Mouse (Mus musculus): ENCODE data around the gene Iars.
"Not testable (repeated sequence)": the region's sequence is repeated elsewhere in the genome, so short reads cannot be mapped to it uniquely, and the experiment has no call there.

Iars gene

DNA sequence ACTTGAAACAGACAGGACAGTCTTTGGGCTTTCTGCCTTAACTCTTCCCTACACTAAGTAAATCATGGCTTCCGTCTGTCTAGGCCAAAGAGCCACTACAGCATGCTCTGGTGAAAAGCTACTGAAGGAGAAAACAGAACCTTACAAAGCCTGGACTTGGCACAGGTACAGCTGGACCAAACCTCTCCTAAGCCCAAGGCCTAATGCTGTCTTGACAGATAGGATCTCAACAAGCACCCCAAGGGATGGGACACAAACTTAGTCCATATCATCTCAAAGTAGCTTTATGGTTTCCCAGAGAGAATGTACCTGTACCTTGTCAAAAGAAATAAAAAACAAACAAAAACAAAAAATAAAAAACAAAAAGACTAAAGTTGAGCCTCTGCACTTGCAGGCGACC is 54.5 kb downstream of the Iars start:
- DNase-seq (ENCODE audit: low spot score): no peak

DNA sequence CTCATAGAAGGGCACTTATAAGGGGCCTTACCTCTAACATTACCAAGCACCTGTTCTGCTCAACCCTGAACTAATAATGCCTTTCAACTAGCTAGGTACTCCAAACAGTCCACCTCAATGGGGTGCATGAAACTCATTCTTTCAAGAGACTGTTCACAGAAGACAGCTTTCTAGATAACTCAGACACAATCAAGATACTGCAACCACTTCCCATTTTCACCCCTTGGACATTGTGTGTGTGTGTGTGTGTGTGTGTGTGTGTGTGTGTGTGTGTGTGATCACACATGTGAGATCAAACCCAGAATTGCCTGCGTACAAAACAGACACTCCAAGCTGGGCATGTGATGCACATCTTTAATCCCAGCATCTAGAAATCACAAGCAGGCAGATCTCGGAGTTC is 56.1 kb downstream of the Iars start:
- DNase-seq (ENCODE audit: low spot score): no peak

DNA sequence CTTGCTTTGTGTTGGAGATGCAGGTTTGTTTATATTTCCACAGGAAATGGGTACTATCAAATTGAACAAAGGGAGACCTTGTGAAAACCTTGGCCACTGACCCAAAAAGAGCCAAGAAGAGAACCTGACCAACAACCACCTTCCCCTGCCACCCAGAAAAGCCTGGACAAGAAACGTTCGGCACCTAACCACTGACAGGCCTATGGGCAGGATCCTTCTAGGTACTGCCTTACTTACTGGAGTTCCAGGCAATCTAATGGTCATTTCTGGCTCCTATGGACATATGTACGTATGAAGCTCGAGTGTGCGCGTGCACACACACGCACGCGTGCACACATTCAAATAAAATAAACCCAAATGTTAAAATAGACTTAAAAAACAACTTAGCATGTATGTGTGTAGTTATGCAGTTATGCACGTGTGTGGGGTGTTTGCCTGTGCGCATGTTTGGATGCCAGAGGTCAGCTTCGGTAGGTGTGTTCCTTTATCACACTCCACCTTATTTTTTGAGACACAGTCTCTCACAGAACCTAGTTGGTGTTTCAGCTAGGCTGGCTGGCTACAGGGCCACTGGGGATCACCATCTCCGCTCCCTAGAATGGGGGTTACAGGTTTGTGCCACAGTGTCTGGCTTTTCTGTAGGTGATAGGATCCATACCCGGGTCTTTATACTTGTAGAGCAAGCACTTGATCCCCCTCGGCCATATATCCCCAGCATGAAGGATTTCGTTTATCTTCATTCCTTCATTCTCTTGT is 59.6 kb downstream of the Iars start:
- no peak for DNase-seq (ENCODE audit: low spot score)

DNA sequence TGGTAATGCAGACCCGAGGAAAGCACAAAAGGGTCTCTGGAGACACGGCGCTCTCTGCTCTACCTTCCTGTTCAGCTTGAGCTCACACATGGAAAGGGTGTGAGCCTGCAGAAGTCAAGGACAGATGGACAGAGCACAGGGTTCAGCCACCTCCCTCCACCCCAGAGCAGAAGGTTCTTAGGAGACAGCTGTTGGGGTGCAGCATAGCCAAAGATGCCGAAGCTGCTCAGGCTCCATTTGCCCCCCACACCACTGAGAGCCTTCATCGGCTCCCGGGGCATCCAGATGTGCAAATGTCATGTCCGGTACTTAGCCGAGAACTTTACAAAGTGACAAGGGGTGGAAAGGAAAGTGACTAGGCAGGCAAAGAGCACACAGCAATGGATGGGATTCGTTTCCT is 74.7 kb downstream of the Iars start:
- DNase-seq (ENCODE audit: low spot score): no peak

DNA sequence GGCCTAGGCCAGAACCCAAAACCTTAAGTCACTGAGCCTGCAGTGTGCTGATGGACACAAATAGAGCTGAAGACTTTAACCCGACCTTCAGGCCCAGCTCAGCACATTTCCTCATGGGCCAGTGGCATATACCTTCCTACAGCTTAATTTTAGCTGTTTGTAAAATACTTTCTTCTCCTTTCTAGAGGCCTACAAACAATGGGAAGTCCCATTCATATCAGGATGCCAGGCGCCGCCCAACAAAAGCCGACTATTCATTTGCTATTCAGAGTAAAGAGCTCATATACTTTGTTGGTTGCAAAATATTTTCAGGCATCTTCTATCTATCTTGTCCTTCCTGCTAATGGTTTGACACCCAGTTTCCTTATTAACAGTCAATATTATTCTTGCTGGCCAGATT is 76.1 kb downstream of the Iars start:
- DNase-seq (ENCODE audit: low spot score): no peak

DNA sequence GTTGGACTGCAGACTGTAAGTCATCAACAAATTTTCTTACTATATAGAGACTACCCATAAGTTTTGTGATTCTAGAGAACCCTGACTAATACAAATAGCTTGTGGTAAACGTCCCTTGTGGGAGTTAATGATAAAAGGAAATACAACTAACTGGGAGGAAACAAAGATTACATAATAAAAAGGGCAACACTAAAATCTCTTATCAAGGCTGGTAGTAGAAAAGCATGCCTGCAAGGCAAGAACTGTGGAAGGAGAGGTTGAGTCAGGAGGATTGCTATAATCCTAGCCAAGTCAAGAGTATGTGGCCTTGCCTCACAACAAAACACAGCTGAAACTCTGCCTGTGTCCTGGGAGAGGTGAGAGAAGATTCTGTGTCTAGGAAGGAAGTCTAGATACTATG is 78.8 kb downstream of the Iars start:
- DNase-seq (ENCODE audit: low spot score): no peak

DNA sequence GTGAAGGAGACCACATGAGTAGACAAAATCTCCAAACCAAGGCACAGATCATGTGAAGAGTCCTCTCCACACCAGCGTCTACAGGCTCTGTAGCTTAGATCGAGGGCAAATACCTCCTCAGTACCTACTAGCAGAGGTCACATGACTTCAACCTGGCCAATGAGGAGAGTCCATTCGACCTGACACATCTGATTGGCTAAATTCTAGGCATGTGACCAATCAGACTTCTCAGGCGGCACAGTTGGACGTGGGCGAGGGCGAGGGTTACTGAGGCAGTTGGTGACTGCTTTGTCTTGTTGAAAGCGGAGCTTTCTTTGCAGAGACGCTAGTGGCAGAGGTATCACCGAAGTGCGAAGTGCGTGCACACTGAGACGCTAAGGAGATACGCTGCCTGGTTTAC is 80.3 kb downstream of the Iars start:
- no peak for DNase-seq (ENCODE audit: low spot score)

DNA sequence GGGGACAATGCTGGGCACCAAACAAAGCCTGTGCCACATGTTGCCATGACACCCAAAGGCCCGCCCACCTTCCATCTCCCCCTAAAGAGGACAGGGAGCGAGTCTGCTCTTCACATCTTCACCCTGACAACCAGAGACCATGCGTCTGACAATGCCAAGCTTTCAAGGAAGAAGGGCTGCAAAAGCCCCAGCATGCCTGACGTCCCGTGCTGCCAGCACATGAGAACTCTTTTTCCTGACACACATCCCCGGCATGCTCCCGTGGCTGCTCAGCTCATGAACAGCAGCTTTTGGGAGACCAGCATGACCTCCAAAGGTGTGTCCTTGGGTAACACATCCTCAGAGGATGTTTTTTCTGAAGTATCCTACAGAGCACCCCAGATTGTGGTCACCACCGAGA is 83.4 kb downstream of the Iars start:
- DNase-seq (ENCODE audit: low spot score): no peak

DNA sequence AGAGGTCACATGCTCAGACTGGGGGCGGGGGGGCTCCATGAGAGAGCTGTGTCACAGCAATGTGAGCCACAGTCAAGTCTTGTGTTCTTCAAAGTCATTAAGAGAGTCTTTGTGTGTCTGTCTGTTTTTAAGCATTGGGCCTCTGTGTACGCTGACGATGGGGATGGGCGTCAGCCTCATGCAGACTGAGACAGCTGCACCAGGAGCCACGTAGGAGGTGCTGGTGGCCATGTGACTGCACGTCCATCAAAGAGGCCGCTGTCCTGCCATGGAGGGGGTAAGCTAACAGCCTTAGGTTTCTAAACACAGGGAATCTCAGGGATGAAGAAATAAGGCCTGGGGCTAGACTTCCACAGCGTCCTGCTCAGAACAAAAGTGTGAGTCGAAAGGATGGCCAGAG is 84.4 kb downstream of the Iars start:
- no peak for DNase-seq (ENCODE audit: low spot score)

DNA sequence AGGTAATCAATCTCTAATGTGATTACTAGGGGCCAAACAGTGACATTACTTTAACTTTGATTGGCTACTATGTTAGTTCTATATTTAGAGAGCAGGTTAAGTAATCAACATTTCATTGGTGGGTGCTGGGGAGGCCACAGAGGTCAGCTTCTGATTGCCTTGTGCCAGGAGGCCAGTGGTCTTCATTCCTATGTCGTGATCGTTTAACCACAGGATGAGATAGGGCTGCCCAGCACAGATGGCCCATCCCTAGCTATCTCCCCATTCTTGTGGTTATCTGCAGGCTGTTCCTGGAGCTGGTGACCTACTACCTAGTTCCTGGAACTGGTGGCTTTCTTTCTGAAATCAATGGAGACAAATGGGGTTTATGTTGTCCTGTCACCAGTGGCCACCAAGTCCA is 86.1 kb downstream of the Iars start:
- DNase-seq (ENCODE audit: low spot score): no peak

DNA sequence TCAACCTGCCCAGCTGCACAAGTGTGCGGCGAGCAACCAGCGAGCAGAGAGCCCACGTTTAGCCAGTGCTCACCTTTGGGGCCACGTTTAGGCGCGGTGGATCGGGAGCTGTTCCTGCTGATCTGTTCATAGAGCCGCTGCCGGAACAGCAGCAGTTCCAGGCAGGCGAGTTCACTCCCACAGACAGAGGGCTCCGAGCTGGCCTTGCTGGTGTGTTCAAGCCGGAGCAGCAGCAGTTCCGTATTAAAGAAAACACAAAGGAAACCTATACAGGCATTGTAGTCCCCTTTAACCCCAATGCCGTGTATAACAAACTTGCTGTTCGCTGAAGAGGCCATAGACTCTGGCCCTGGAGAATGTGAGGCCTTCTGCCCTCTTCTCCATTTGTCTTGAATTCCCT is 87.2 kb downstream of the Iars start:
- DNase-seq (ENCODE audit: low spot score): no peak

DNA sequence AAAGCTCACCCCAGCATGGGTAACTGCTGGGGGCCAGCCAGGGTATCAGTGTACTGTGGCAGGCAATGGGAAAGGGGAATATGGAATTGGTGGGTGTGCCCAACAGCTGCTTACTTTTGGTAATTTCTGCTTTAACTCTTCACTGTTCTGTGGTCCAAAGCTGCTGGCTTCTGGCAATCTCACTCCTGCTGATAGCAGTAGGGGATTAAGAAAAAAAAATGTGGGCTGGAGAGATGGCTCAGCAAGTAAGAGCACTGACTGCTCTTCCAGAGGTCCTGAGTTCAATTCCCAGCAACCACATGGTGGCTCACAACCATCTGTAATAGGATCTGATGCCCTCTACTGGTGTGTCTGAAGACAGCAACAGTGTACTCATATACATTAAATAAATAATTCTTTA is 89.6 kb downstream of the Iars start:
- DNase-seq (ENCODE audit: low spot score): not testable (repeated sequence)
